Mouse (Mus musculus) cerebellum, adult 2 months (tissue): ENCODE results near the gene Fcho2.

Experiments used
- CTCF ChIP-seq: fragments of 200-500 bp; IDR thresholded peaks from 2 replicates; pipeline ENCODE4 v1.5.1; 2011; ENCODE audit warnings: low read depth, mild to moderate bottlenecking, control low read depth, low read length, moderate library complexity, borderline replicate concordance; ENCODE audit not compliant: insufficient read depth
- POLR2A ChIP-seq: fragments of 200-500 bp; IDR thresholded peaks from 2 replicates; pipeline ENCODE4 v1.6.1; 2011; ENCODE audit warnings: low read length, control low read depth, borderline replicate concordance; ENCODE audit not compliant: insufficient read depth

DNA sequence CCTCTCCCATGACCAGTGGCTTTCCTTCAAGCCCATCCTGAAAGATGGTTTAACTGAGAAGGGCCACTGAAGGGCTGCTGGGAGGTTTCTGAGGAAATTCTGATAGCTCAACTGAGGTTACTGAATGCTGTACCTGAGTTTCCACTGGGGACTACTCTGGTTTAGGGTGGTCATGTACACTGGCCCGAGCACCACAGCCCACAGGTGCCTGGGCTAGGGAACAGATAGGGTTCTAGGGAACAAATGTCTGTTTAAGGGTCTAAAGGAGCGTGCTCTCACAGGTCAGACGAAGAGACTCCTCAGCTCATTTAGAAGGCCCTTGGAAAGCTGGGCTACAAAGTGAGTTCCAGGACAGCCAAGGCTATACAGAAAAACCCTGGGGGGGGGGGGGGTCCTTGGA is 19.5 kb upstream of the Fcho2 start:
- TF ChIP-seq CTCF (no peak), POLR2A (no peak)
